Mouse (Mus musculus): ENCODE results near the gene Man2c1.

DNA sequence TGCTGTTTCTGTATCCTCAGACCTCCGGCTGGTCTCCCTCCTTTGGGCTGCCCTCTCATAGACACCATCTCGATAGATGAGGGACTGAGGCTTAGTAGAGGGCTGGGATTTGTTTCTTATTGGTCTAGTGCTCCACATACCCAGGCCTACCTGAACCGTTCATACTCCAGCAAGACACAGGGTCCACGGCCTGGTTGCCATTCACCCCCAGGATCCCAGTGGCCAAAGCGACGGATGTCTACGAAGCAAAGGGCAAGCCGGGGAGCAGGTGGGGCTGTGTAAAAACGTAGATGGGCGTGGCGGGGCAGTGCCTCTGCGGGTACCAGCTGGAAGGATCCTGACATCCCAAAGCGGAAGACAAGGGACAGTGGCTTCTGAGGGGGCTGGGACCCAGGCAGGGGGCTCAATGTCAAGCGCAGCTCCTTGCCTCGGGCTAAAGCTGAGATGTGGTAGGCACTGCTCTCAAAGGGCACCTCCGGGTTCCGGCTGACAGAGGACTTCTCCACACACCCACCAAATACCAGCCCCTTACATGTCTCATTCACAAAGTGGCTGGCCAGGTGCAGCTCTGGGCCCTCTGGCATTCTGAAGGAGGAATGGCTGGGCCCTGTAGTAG lies 16.1 kb downstream of the Man2c1 start:
- TF ChIP-seq CTCF (IDR thresholded peaks at IDR 0.05; ENCODE audit: borderline replicate concordance, insufficient read depth, low read length), result no peak
- TF ChIP-seq POLR2A (IDR thresholded peaks at IDR 0.05; ENCODE audit: low read depth, low read length), result no peak
